Mouse (Mus musculus) gastrocnemius, adult 8-10 months (tissue): ENCODE results near the gene Gm49320. TPM values are rescaled to one million over a fixed set of nuclear protein-coding genes. Genes with fewer than 3 reads are reported as not detected.
"Not testable (repeated sequence)": the region's sequence is repeated elsewhere in the genome, so short reads cannot be mapped to it uniquely, and the experiment has no call there.

Experiments
- DNase-seq, 2 experiments: peaks; one replicate each; pipeline ENCODE4 v3.0.0; 2022; ENCODE audit warnings: low spot score in 2 of 2
- total RNA-seq, 4 experiments: library from RNA; stranded (reverse); gene quantifications; 2 replicates each; pipeline ENCODE4 v1.2.4; 2022

Gene Gm49320
- total RNA-seq, 4 experiments from 2014 or later = not detected

GRCm38 (mm10) chr8:4226323-4226722 lies 12.3 kb upstream of the Gm49320 start:
- no peak for DNase-seq

- no peak for DNase-seq
These were observed 11.8 kb upstream of the Gm49320 start, which contains the start of gene Lrrc8e for GRCm38 (mm10) chr8:4226739-4227347. Gene Lrrc8e, plus strand, starts transcription at chr8:4226827.

DNA sequence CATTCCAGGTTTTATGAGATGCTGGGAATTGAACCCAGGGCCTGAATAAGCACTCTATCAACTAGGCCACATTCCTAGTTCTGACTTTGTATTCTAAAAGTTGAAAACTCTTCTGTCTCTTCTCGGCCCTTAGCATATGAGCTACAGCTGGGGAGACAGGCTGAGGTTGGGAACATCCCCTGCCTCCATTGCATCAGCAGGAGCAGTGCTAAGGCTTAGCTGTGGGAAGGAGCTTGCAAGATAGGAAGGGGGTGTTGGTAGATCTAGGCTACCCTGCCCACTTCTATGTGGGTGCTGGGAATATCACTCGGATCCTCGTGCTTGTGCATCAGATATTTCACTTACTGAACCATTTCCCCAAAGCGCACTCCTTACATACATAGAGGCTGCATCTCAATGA lies 10.7 kb upstream of the Gm49320 start:
- no peak for DNase-seq

DNA sequence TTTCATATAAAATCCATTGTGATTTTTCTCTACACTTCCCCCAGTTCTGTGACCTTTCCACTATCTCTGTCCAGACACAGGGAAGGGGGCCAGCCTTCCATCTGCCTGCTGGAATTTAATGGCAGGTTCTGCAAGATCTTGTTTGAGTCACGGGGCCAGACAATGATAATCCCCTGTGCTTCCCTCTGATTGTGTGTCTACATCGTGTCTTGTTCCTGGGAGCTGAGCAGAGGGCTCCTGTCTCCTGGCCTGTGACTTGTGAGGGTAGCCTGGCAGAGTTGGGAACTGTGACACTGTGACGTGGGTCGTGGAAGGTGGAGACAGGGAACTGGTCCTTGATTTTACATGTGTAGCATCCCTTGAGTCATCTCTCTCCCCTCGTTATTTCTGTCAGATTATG lies 8.9 kb upstream of the Gm49320 start:
- DNase-seq = no peak

GRCm38 (mm10) chr8:4230612-4231351 lies 7.9 kb upstream of the Gm49320 start:
- no peak for DNase-seq

DNA sequence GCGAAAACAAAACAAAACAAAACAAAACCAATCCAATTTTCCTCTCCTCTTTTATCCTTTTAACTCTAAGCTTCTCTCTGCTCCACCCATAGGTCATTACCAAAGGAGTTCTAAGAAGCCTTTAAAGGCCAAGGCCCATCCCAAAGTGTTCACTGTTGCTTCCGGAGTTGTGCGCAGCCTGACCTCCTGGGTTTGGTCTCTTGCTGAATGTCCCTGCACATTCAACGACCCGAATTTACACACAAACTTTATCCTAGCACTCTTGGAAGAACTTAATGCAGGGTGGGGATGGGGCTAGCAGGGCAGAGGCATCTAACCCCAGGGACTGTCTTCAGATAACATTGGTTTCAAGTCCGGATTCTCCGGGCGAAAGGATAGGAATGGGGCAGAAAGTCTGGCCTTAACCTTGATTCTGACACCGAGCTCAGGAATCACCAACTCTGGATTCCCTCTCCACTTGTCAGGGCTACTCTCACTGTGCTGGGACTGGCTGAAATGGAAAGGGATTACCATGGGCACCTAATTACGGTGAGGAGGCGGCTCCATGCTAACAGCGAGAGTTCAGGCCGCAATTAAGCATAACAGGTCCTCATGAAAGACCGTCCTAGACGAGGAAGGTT lies 741 bp upstream of the Gm49320 start:
- DNase-seq = no peak

DNA sequence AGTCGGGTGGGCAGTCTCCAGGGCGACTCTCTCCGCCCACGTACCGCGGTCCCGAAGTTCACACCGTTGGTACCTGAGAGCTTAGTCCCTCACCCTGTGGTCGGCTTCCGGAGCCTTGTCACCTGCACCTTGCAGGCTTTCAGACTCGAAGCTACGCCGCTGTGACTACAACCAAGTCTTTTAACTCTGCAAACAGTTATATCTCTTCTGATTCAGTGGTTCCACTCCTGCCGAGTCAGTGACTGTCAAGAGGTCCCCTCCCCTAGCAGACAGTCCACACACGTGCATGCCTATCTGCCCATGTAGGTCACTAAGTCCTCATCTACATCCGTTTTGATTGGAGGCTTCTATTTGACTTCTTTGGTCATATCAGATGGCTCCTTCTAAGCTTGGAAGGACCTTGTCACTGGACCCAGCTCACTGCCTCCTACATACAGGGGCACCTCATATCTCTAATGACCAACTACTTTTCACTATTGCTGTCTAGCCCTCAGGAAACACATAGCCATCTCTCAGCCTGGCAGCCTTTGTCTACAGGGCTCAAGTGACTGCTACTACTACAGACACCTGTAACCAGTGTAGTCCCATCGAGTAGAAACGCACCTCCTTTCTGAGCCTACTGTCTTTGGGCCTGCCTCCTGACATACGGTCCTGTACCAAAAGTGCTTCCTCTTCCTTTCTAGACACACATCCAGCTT lies 677 bp downstream of the Gm49320 start:
- DNase-seq = no peak

DNA sequence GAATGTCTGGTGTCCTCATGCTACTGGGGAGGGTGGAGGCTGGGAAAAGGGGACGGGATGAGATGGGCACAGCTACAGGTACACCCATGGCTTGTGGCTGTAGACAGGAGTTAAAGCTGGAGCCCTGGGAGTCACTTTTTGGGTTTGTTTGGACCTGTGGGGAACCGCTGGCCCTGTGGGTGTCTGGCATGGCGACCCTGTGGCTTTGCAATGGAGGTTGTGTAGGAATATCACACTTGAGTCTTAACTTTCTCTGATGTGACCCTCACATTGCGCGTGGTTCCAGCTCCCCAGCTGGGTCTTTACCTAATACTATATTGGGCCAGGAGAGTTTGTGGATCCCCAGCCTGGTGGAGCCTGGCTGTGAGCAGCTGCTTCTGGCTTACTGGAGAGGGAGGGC lies 6.4 kb downstream of the Gm49320 start:
- DNase-seq = no peak

- no peak for DNase-seq
These were observed 7.1 kb downstream of the Gm49320 start for GRCm38 (mm10) chr8:4245737-4246136.

DNA sequence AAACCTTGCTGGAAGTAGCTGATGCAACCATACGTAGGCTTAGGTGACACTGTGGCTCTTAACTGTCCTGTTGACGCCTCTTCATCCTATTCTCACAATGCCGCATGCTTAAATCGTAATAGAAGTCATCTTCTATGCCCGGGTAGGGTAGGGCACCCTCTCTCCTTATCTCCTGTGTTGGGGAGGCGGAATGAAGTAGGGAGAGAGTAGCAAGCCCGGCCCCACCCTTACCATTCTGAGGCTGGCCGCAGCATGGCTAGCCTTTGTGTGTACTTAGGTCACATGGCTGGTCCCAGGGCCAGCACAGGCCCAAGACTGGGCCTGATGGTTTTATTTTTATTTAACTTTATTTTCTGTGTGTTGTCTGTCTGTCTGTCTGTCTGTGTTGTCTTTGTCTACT lies 8.6 kb downstream of the Gm49320 start:
- no peak for DNase-seq

DNA sequence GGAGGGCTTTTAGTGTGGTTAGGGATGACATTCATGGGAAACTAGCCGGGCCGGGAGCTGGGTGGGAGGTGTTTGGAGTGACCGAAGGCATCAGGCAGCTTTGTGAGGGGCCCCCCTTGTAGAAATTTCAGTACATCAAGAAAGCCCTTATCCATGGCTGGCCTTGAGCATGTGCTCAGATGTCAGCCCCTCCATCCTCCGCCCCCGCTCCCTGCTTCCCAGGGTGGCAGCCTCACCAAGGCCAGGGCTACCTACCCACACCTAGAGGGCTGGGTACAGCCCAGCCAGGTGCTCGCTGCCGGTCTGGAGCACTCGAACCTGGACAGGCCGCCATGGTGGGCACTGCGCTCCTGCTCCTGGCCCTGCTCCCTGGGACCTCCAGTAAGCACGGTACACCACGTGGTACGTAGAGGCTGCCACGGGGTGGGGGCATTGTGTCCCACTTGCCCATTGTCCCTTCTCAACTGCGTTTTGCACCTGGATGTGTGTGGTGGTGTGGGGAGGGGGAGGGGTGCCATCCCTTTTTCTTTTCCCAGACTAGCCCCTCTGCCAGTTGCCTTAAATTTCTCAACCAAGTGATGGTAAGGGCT lies 9.4 kb downstream of the Gm49320 start, which contains the start of gene Tgfbr3l:
Gene Tgfbr3l, plus strand, starts transcription at position 264 of the 590 bp plus-strand sequence.
- DNase-seq = no peak

GRCm38 (mm10) chr8:4249213-4249612 lies 10.5 kb downstream of the Gm49320 start:
- no peak for DNase-seq

- peak; percentile 57 to 81 for DNase-seq
These were observed 11.8 kb downstream of the Gm49320 start for GRCm38 (mm10) chr8:4250306-4250970.

- no peak for DNase-seq
These were observed 13.6 kb downstream of the Gm49320 start for GRCm38 (mm10) chr8:4252116-4252760.

- peak; percentile 88 to 93 for DNase-seq
These were observed 14.5 kb downstream of the Gm49320 start, which contains the start of gene Snapc2 for GRCm38 (mm10) chr8:4252934-4253841. Gene Snapc2, plus strand, starts transcription at chr8:4253080.

GRCm38 (mm10) chr8:4254001-4254400 lies 15.3 kb downstream of the Gm49320 start:
- DNase-seq = no peak

DNA sequence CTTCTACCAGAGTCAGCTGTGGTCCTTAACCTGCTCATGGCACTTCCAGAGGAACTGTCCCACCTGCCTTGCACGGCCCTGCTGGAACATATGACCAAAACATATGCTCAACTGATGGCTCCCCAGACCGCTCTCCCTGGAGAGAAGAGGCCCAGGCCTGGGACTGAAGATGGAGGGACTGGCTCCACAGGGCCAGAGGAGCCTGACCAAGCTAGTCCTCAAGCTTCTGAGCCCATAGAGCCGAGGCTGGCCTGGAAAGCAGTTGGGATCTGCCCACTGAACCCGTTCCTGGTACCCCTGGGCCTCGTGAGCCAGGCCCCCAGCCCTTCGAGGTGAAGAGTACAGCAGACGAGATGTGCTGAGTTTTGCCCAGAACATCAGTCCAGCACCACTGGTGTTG lies 16.8 kb downstream of the Gm49320 start:
- DNase-seq = not testable (repeated sequence)

GRCm38 (mm10) chr8:4256911-4257310 lies 18.2 kb downstream of the Gm49320 start:
- DNase-seq = no peak

- DNase-seq = no peak
These were observed 18.7 kb downstream of the Gm49320 start for GRCm38 (mm10) chr8:4257350-4257749.
